Mouse (Mus musculus): ENCODE measurements around the gene Rhpn2.
A peak's percentile ranks its signal among the peaks of the same experiment; 100 is the strongest.

The Rhpn2 gene

GRCm38 (mm10) chr7:35395734-35396456, 61.9 kb downstream of the Rhpn2 start:
- DNase-seq: peak in 1 of 2 experiments; percentile 31

- peak; percentile 88 to 91 for DNase-seq
These were observed 62.7 kb downstream of the Rhpn2 start, which contains the start of the genes Faap24 and Cep89 for GRCm38 (mm10) chr7:35396542-35397168. Gene Faap24 (minus strand): TSS chr7:35396836. Gene Cep89 (plus strand): TSS chr7:35397035.

DNA sequence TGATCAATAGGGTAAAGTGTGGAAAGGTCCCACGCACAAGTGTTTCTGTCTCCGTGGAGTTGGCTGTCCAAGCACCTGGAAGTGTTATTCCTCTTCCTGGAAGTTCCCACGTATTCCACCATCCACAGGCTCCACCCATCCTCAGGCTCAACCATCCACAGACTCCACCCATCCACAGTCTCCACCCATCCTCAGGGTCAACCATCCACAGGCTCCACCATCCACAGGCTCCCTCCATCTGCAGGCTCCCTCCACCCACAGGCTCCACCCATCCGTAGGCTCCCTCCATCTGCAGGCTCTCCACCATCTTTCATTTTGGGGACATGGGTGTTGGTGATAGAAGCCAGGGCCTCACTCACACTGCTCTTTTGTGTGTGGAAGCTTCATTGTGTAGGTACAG, 67.2 kb downstream of the Rhpn2 start:
- DNase-seq: no peak

DNA sequence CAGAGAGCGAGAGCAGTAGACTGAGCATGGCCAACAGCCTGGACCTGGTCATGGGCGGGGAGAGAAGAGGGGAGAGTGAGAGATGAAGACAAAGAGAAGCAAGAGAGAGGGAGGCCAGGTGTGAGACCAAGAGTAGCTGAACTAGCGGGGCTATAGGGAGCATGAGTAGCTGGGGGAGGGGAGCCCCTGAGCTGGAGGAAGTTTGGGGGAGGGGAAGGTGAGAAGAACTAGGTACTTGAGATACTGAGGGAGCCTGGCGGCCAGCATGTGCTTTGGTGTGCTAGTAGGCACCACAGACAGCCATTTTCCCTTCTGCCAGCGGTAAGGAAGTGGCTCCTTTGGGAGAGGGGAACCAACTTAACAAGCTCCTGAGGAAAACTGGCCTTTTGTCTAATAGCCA, 81.3 kb downstream of the Rhpn2 start:
- DNase-seq: no peak

DNA sequence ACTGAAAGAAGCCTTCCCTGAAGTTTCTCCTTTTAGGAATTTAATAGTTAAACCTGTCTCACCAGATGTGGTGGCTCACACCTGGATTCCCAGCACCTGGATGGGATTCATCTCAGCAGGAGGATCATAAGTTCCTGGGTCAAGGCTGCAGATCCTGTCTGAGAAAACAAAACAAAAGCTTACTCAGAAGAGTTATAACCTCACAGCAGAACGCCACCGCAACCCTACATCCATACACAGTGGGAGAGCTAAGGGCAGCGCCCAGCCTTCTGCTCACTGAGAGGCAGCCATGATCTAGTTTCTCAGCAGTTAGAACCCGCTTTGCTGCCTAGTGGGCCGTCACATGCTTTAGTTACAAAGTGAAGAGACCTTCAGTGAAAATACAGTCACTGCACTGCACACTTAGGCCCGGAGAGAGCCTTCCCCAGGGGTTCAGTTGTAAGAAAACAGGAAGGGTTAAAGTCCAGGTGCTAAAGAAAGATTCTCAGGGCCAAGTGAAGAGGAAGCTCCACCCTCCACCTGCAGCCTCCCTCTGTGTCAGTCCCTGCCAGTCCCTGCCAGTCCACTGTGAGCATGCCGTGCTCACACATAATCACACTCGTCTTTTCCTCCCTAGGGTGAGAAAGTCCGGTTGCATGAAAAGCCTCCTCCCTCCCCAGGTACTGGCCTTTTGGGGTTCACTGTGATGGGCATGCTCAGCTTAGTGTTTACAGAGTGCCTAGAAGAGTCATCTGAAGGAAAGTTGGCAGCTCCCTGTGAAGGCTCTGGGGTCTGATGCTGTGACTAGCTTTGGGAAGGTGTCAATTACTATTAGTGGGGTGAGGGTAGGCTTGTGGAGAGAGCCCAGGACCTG, 82.1 kb downstream of the Rhpn2 start:
- DNase-seq: peak; percentile 18 to 51

GRCm38 (mm10) chr7:35416654-35416948, 82.6 kb downstream of the Rhpn2 start:
- DNase-seq: peak in 1 of 2 experiments; percentile 38

- no peak for DNase-seq
These were observed 89.1 kb downstream of the Rhpn2 start for GRCm38 (mm10) chr7:35423071-35423470.

- DNase-seq: no peak
These were observed 94.2 kb downstream of the Rhpn2 start for GRCm38 (mm10) chr7:35428146-35428545.

GRCm38 (mm10) chr7:35435266-35435665, 101.3 kb downstream of the Rhpn2 start:
- DNase-seq: no peak

All from kidney, postnatal 4 days (tissue).